In the genomic region with DNA sequence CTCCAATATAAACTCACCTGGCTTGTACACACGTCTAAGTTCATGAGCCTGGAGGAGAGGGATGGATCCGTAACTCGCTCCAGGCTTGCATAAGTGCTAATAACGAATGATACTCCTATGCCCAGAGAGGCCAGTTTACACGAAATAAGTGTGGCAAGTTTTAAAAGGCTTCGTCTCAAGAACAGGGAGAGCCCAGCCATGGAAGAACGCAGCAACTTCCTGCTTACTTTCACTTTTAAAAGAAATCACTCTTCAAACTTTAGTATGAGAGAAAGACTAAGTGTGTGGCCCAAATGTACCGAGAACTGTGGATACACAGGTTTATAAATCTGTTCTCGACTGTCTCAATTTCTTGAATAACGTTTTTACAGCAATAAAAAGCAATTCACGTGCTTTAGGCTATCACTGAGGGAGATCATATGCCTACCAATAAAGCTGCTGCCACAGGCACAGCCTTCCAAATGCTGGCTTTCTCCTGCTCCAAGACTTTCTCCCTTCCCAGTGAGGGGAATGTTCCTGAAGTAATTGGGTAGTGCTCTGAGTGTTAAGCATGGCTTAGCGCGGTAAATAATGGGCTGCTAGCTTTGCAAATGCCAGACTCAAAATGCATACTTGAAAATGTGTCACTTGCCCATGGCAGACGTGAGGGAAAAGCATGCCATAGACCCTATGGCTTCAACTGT, we compare ENCODE assay signal across 9 mouse cellular contexts. TPM values are rescaled to one million over a fixed set of nuclear protein-coding genes. Genes with fewer than 3 reads are reported as not detected.
DNase-seq lines count a peak whose midpoint lies in the region; ATAC-seq and TF ChIP-seq lines count a peak whose summit lies in the region.
"Had no signal": no experiment of that assay in that cellular context is flagged by ENCODE, and none has a peak within 500 bp of the region (broad histone marks: within the 10 kb centered on the region; RNA-seq: fewer than 3 reads in every experiment).

No protein-coding gene starts in this region.

- H3K4me1 ChIP-seq in forebrain, embryonic 16.5 days (replicated peaks; ENCODE audit: control insufficient read depth, insufficient read depth, low read length) = peaks cover 7% of the 10 kb centered on the region
- peaks cover 9% of the 10 kb centered on the region; the same call in 1 of the 2 replicates for H3K4me1 ChIP-seq in forebrain, embryonic 12.5 days
- no peaks in the 10 kb centered on the region for H3K4me1 ChIP-seq in liver, postnatal 0 days (ENCODE audit: insufficient read depth)
- peaks cover 13% of the 10 kb centered on the region for H3K4me1 ChIP-seq in olfactory bulb, adult 2 months (ENCODE audit: control insufficient read depth, insufficient read depth, low read length)
- peaks cover 16% of the 10 kb centered on the region for H3K4me1 ChIP-seq in forebrain, embryonic 10.5 days
- H3K4me1 ChIP-seq: liver, embryonic 15.5 days had no signal

- H3K4me3 ChIP-seq in forebrain, embryonic 16.5 days (replicated peaks; ENCODE audit: low read length) = no peak overlapping the region
- no peak overlapping the region for H3K4me3 ChIP-seq in forebrain, embryonic 12.5 days (replicated peaks)
- H3K4me3 ChIP-seq in liver, postnatal 0 days (ENCODE audit: low read depth, low read length) = no peak overlapping the region
- no peak overlapping the region for H3K4me3 ChIP-seq in olfactory bulb, adult 2 months (ENCODE audit: insufficient read depth, low read depth, low read length)
- no peak overlapping the region for H3K4me3 ChIP-seq in forebrain, embryonic 10.5 days
- H3K4me3 ChIP-seq: liver, embryonic 15.5 days had no signal

- TF ChIP-seq CTCF in liver, postnatal 0 days (IDR thresholded peaks at IDR 0.05; ENCODE audit: low read depth) = no peak
- TF ChIP-seq CTCF in olfactory bulb, adult 2 months (IDR thresholded peaks at IDR 0.05; ENCODE audit: insufficient read depth, low read depth, low read length) = no peak

- no peak overlapping the region for H3K9ac ChIP-seq in forebrain, embryonic 16.5 days (replicated peaks; ENCODE audit: low read depth, low read length)
- no peak overlapping the region for H3K9ac ChIP-seq in forebrain, embryonic 12.5 days
- H3K9ac ChIP-seq in liver, postnatal 0 days (replicated peaks) = no peak overlapping the region
- H3K9ac ChIP-seq: liver, embryonic 15.5 days had no signal

- H3K36me3 ChIP-seq in forebrain, embryonic 16.5 days (ENCODE audit: control insufficient read depth, insufficient read depth) = no peaks in the 10 kb centered on the region
- no peaks in the 10 kb centered on the region for H3K36me3 ChIP-seq in forebrain, embryonic 12.5 days (replicated peaks)
- no peaks in the 10 kb centered on the region for H3K36me3 ChIP-seq in liver, postnatal 0 days (replicated peaks; ENCODE audit: insufficient read depth, low read length)
- peaks cover 4% of the 10 kb centered on the region; the same call in 1 of the 2 replicates for H3K36me3 ChIP-seq in forebrain, embryonic 10.5 days (replicated peaks)
- H3K36me3 ChIP-seq: liver, embryonic 15.5 days had no signal

- WGBS in forebrain, embryonic 16.5 days = 68% methylated on average over 14 of the region's 14 CpGs
- 80% methylated on average over 14 of the region's 14 CpGs for WGBS in forebrain, embryonic 12.5 days
- 66% methylated on average over 14 of the region's 14 CpGs for WGBS in liver, postnatal 0 days (ENCODE audit: insufficient replicate concordance)
- 27% methylated on average over 14 of the region's 14 CpGs for WGBS in olfactory bulb, adult 2 months
- 85% methylated on average over 14 of the region's 14 CpGs for WGBS in forebrain, embryonic 10.5 days

- TF ChIP-seq POLR2A in olfactory bulb, adult 2 months (IDR thresholded peaks at IDR 0.05; ENCODE audit: insufficient read depth, low read depth, low read length) = no peak

- no peak for TF ChIP-seq EP300 in liver, postnatal 0 days (IDR thresholded peaks at IDR 0.05; ENCODE audit: low read depth)

- H3K4me2 ChIP-seq in forebrain, embryonic 16.5 days (ENCODE audit: low read length) = no peak overlapping the region
- no peak overlapping the region for H3K4me2 ChIP-seq in forebrain, embryonic 12.5 days
- H3K4me2 ChIP-seq in liver, postnatal 0 days (ENCODE audit: low read depth, low read length) = peak overlapping the region; percentile 0; the same call in 1 of the 2 replicates
- H3K4me2 ChIP-seq: liver, embryonic 15.5 days had no signal

- H3K27me3 ChIP-seq in forebrain, embryonic 16.5 days (replicated peaks; ENCODE audit: control insufficient read depth, insufficient read depth, low read length) = no peaks in the 10 kb centered on the region
- no peaks in the 10 kb centered on the region for H3K27me3 ChIP-seq in forebrain, embryonic 12.5 days
- no peaks in the 10 kb centered on the region for H3K27me3 ChIP-seq in liver, postnatal 0 days (ENCODE audit: insufficient read depth, low read length)
- H3K27me3 ChIP-seq in forebrain, embryonic 10.5 days (ENCODE audit: poor library complexity, severe bottlenecking) = no peaks in the 10 kb centered on the region
- H3K27me3 ChIP-seq: liver, embryonic 15.5 days had no signal

- no peak overlapping the region for H3K27ac ChIP-seq in forebrain, embryonic 16.5 days (ENCODE audit: low read length)
- H3K27ac ChIP-seq in forebrain, embryonic 12.5 days = no peak overlapping the region
- H3K27ac ChIP-seq in liver, postnatal 0 days (ENCODE audit: low read depth) = no peak overlapping the region
- H3K27ac ChIP-seq in olfactory bulb, adult 2 months (ENCODE audit: insufficient read depth, low read depth, low read length) = peak overlapping the region; percentile 69
- no peak overlapping the region for H3K27ac ChIP-seq in forebrain, embryonic 10.5 days
- H3K27ac ChIP-seq: liver, embryonic 15.5 days had no signal

- H3K9me3 ChIP-seq in forebrain, embryonic 16.5 days (ENCODE audit: control insufficient read depth, low read length) = no peaks in the 10 kb centered on the region
- H3K9me3 ChIP-seq in forebrain, embryonic 12.5 days = no peaks in the 10 kb centered on the region
- no peaks in the 10 kb centered on the region for H3K9me3 ChIP-seq in liver, postnatal 0 days (ENCODE audit: low read length)
- H3K9me3 ChIP-seq in forebrain, embryonic 10.5 days = no peaks in the 10 kb centered on the region
- H3K9me3 ChIP-seq: liver, embryonic 15.5 days had no signal

- DNase-seq in liver, postnatal 0 days = no peak
- DNase-seq in liver = no peak
- peak; percentile 19 to 28 for DNase-seq in heart, postnatal 10 days
- DNase-seq in thymus, postnatal 25 days = no peak
- DNase-seq in forebrain, embryonic 10.5 days (ENCODE audit: extremely low spot score, low spot score) = no peak

- intact Hi-C loops in heart, postnatal 10 days (cut with DNase I) = no loop called here

- peak; percentile 18; the same call in 1 of the 2 replicates for ATAC-seq in forebrain, embryonic 16.5 days
- no peak for ATAC-seq in forebrain, embryonic 12.5 days (ENCODE audit: low FRiP score)
- no peak for ATAC-seq in liver, postnatal 0 days

RNA-seq across cellular contexts. Expression of a gene that starts 36.9 kb away (rescaled TPM):
- polyA plus RNA-seq in forebrain, embryonic 16.5 days (2015; fragmentation: Nextera tagmentation; extraction: Ambion mirVana) = 65.2 and 82.0 TPM in 2 replicates
- 42.5 and 43.8 TPM in 2 replicates for polyA plus RNA-seq in forebrain, embryonic 12.5 days (2016; fragmentation: Nextera tagmentation; extraction: Ambion mirVana)
- polyA plus RNA-seq in liver, postnatal 0 days (2015; fragmentation: Nextera tagmentation; extraction: Ambion mirVana) = 9.3 and 9.4 TPM in 2 replicates
- total RNA-seq in heart, postnatal 10 days (2021) = 10 to 100 TPM; 40.1 to 42.9 TPM
- polyA plus RNA-seq in olfactory bulb, adult 2 months (2012; ENCODE audit: insufficient read depth, insufficient read length, low replicate concordance, missing spikeins) = 393 TPM in 1 of 2 replicates, not detected in the other
- 52.4 and 53.3 TPM in 2 replicates for polyA plus RNA-seq in forebrain, embryonic 10.5 days (2016; fragmentation: Nextera tagmentation; extraction: Ambion mirVana)

RNA-seq across cellular contexts. Expression of a gene that starts 48.1 kb away (rescaled TPM):
- 77.5 and 88.1 TPM in 2 replicates for polyA plus RNA-seq in forebrain, embryonic 16.5 days (2015; fragmentation: Nextera tagmentation; extraction: Ambion mirVana)
- 49.6 and 50.6 TPM in 2 replicates for polyA plus RNA-seq in forebrain, embryonic 12.5 days (2016; fragmentation: Nextera tagmentation; extraction: Ambion mirVana)
- polyA plus RNA-seq in liver, postnatal 0 days (2015; fragmentation: Nextera tagmentation; extraction: Ambion mirVana) = 15.7 and 17.2 TPM in 2 replicates
- 10 to 100 TPM; 21.9 to 29.2 TPM for total RNA-seq in heart, postnatal 10 days (2021)
- not detected in 2 replicates for polyA plus RNA-seq in olfactory bulb, adult 2 months (2012; ENCODE audit: insufficient read depth, insufficient read length, low replicate concordance, missing spikeins)
- 37.8 and 38.3 TPM in 2 replicates for polyA plus RNA-seq in forebrain, embryonic 10.5 days (2016; fragmentation: Nextera tagmentation; extraction: Ambion mirVana)

RNA-seq across cellular contexts. Expression of a gene that starts 48.3 kb away (rescaled TPM):
- 44.3 TPM in 2 replicates for polyA plus RNA-seq in forebrain, embryonic 16.5 days (2015; fragmentation: Nextera tagmentation; extraction: Ambion mirVana)
- polyA plus RNA-seq in forebrain, embryonic 12.5 days (2016; fragmentation: Nextera tagmentation; extraction: Ambion mirVana) = 49.9 and 51.0 TPM in 2 replicates
- polyA plus RNA-seq in liver, postnatal 0 days (2015; fragmentation: Nextera tagmentation; extraction: Ambion mirVana) = 22.2 and 22.7 TPM in 2 replicates
- total RNA-seq in heart, postnatal 10 days (2021) = 10 to 100 TPM; 48.8 to 50.2 TPM
- polyA plus RNA-seq in olfactory bulb, adult 2 months (2012; ENCODE audit: insufficient read depth, insufficient read length, low replicate concordance, missing spikeins) = not detected in 2 replicates
- polyA plus RNA-seq in forebrain, embryonic 10.5 days (2016; fragmentation: Nextera tagmentation; extraction: Ambion mirVana) = 64.2 and 67.4 TPM in 2 replicates

Comparison
In these comparisons a context has a peak if more than half of its experiments do, and no peak if none do; other contexts are left out.
1. DNase-seq: peak in heart, postnatal 10 days (2 of 2); none in liver, postnatal 0 days (single experiment), liver (single experiment), thymus, postnatal 25 days (single experiment) and forebrain, embryonic 10.5 days (single experiment).
2. RNA of a gene that starts 48.3 kb away (polyA plus RNA-seq): 64.2 to 67.4 TPM in forebrain, embryonic 10.5 days, 49.9 to 51.0 TPM in forebrain, embryonic 12.5 days, 44.3 TPM in forebrain, embryonic 16.5 days and 22.2 to 22.7 TPM in liver, postnatal 0 days; not detected in olfactory bulb, adult 2 months; every median in the first group is over 10 times any median in the second.